Mouse (Mus musculus) intestine, embryonic 14.5 days (tissue): ENCODE measurements around the gene Jag2. TPM values are rescaled to one million over a fixed set of nuclear protein-coding genes. Genes with fewer than 3 reads are reported as not detected.
A peak's percentile ranks its signal among the peaks of the same experiment; 100 is the strongest.

Experiments
- ATAC-seq: fragments of 200-750 bp; cut with Nextera tagmentation; replicated peaks from 2 replicates; pipeline ENCODE4 v1.8.0; 2017; ENCODE audit warnings: low read depth, moderate number of reproducible peaks, moderate TSS enrichment, moderate library complexity; ENCODE audit not compliant: low FRiP score, low TSS enrichment
- DNase-seq: peaks from one replicate; pipeline ENCODE4 v3.0.0-alpha.2; 2018; ENCODE audit warnings: low spot score
- H3K27ac ChIP-seq: fragments of 300-500 bp; sonication (generic); 2 replicates; pipeline ENCODE4 v1.5.1; 2014; ENCODE audit warnings: low read depth, mild to moderate bottlenecking, control low read depth
- H3K27me3 ChIP-seq: fragments of 300-500 bp; sonication (generic); replicated peaks from 2 replicates; pipeline ENCODE4 v1.6.1; 2014; ENCODE audit warnings: low read length, control low read depth; ENCODE audit not compliant: control insufficient read depth, insufficient read depth
- H3K36me3 ChIP-seq: fragments of 300-500 bp; sonication (generic); 2 replicates; pipeline ENCODE4 v1.6.1; 2014; ENCODE audit warnings: low read length, control low read depth; ENCODE audit not compliant: control insufficient read depth, insufficient read depth
- H3K4me1 ChIP-seq: fragments of 300-500 bp; sonication (generic); replicated peaks from 2 replicates; pipeline ENCODE4 v1.6.1; 2014; ENCODE audit warnings: low read length, control low read depth, mixed read lengths; ENCODE audit not compliant: control insufficient read depth, insufficient read depth
- H3K4me2 ChIP-seq: fragments of 300-500 bp; sonication (generic); 2 replicates; pipeline ENCODE4 v1.6.1; 2014; ENCODE audit warnings: low read length
- H3K4me3 ChIP-seq: fragments of 300-500 bp; sonication (generic); 2 replicates; pipeline ENCODE4 v1.5.1; 2014; ENCODE audit warnings: low read depth, low read length, control low read depth, mixed read lengths
- H3K9ac ChIP-seq: fragments of 300-500 bp; sonication (generic); 2 replicates; pipeline ENCODE4 v1.6.1; 2014; ENCODE audit warnings: mild to moderate bottlenecking, low read length
- H3K9me3 ChIP-seq: fragments of 300-500 bp; sonication (generic); 2 replicates; pipeline ENCODE4 v1.6.1; 2016; ENCODE audit warnings: low read length, control low read depth; ENCODE audit not compliant: control insufficient read depth
- WGBS: fragments of 180-500 bp; shearing (Covaris S2); extraction: QIAGEN DNeasy Blood & Tissue Kit; methylation state at CpG from one replicate; pipeline ENCODE4 v1.1.7; 2014; 5-methylcytosine and 5-hydroxymethylcytosine counted together
- polyA plus RNA-seq: library from polyadenylated mRNA; unstranded; fragments of >200 nt; fragmentation: Nextera tagmentation; extraction: Ambion mirVana; gene quantifications from 2 replicates; pipeline ENCODE4 v1.2.1, GENCODE M21; 2014

Gene Jag2
- polyA plus RNA-seq, 1 experiment from 2014 or later, result 4.4 TPM

GRCm38 (mm10) chr12:112950040-112950760 is 20.6 kb upstream of the Jag2 start:
- H3K9me3 ChIP-seq, result no peaks in the 10 kb centered on the region
- H3K27ac ChIP-seq, result peak overlapping the region; percentile 62
- peak overlapping the region; percentile 63 for H3K4me2 ChIP-seq
- peak overlapping the region; percentile 54 for H3K4me3 ChIP-seq
- DNase-seq, result peak; percentile 91
- under 1% methylated on average over 58 of the region's 58 CpGs for WGBS
- no peaks in the 10 kb centered on the region for H3K36me3 ChIP-seq
- H3K4me1 ChIP-seq, result no peaks in the 10 kb centered on the region; the same call in none of the 2 replicates
- peak overlapping the region; percentile 67 for H3K9ac ChIP-seq
- peak; percentile 80 for ATAC-seq
- no peaks in the 10 kb centered on the region for H3K27me3 ChIP-seq

- H3K9me3 ChIP-seq, result no peaks in the 10 kb centered on the region
- H3K27me3 ChIP-seq, result no peaks in the 10 kb centered on the region
- WGBS, result 32% methylated on average over 4 of the region's 4 CpGs
- no peak overlapping the region for H3K27ac ChIP-seq
- no peak for DNase-seq
- no peak for ATAC-seq
- H3K36me3 ChIP-seq, result no peaks in the 10 kb centered on the region
- no peak overlapping the region for H3K4me2 ChIP-seq
- H3K9ac ChIP-seq, result no peak overlapping the region
- no peaks in the 10 kb centered on the region; the same call in none of the 2 replicates for H3K4me1 ChIP-seq
- H3K4me3 ChIP-seq, result no peak overlapping the region
Observed at GRCm38 (mm10) chr12:112947307-112947706, 17.7 kb upstream of the Jag2 start.

- ATAC-seq, result no peak
- Histone ChIP-seq H3K4me1 (peaks cover 9% of the 10 kb centered on the region), H3K27ac (no peak overlapping the region), H3K27me3 (no peaks in the 10 kb centered on the region), H3K9me3 (no peaks in the 10 kb centered on the region), H3K4me2 (no peak overlapping the region), H3K36me3 (no peaks in the 10 kb centered on the region), H3K4me3 (no peak overlapping the region), H3K9ac (no peak overlapping the region)
- WGBS, result 70% methylated on average over 2 of the region's 2 CpGs
- DNase-seq, result no peak
Observed at GRCm38 (mm10) chr12:112943669-112944068, 14.1 kb upstream of the Jag2 start.

- peak; percentile 80 for ATAC-seq
- 1% methylated on average over 56 of the region's 58 CpGs for WGBS
- H3K9ac ChIP-seq, result peak within 1 kb of the TSS; percentile 60
- peak within 1 kb of the TSS; percentile 79 for H3K27ac ChIP-seq
- peaks cover 13% of the 10 kb centered on the region for H3K4me1 ChIP-seq
- H3K36me3 ChIP-seq, result no peaks in the 10 kb centered on the region
- H3K27me3 ChIP-seq, result no peaks in the 10 kb centered on the region
- peak; percentile 90 for DNase-seq
- H3K4me3 ChIP-seq, result peak within 1 kb of the TSS; percentile 74
- H3K9me3 ChIP-seq, result no peaks in the 10 kb centered on the region
- H3K4me2 ChIP-seq, result peak within 1 kb of the TSS; percentile 75
Observed at GRCm38 (mm10) chr12:112941776-112942713, 12.5 kb upstream of the Jag2 start, which contains the start of gene Nudt14. TSS of gene Nudt14 (minus strand) at chr12:112942124.

GRCm38 (mm10) chr12:112941156-112941775 is 11.7 kb upstream of the Jag2 start:
- Histone ChIP-seq H3K36me3 (no peaks in the 10 kb centered on the region), H3K4me3 (peak overlapping the region; percentile 74), H3K4me2 (peak overlapping the region; percentile 75), H3K27ac (peak overlapping the region; percentile 79; the same call in 1 of the 2 replicates), H3K27me3 (no peaks in the 10 kb centered on the region), H3K4me1 (peaks cover 13% of the 10 kb centered on the region), H3K9ac (peak overlapping the region; percentile 60), H3K9me3 (no peaks in the 10 kb centered on the region)
- DNase-seq (no peak), ATAC-seq (no peak; the same call in 1 of the 2 replicates)
- WGBS, result 41% methylated on average over 10 of the region's 10 CpGs

- H3K4me3 ChIP-seq, result no peak overlapping the region
- no peaks in the 10 kb centered on the region for H3K9me3 ChIP-seq
- H3K27me3 ChIP-seq, result no peaks in the 10 kb centered on the region
- no peaks in the 10 kb centered on the region for H3K36me3 ChIP-seq
- peaks cover 13% of the 10 kb centered on the region for H3K4me1 ChIP-seq
- no peak overlapping the region for H3K9ac ChIP-seq
- DNase-seq (no peak), ATAC-seq (no peak)
- no peak overlapping the region for H3K27ac ChIP-seq
- 79% methylated on average over 9 of the region's 9 CpGs for WGBS
- peak overlapping the region; percentile 75; the same call in 1 of the 2 replicates for H3K4me2 ChIP-seq
Observed at GRCm38 (mm10) chr12:112940710-112941109, 11.1 kb upstream of the Jag2 start.

GRCm38 (mm10) chr12:112940238-112940637 is 10.7 kb upstream of the Jag2 start:
- no peaks in the 10 kb centered on the region for H3K27me3 ChIP-seq
- ATAC-seq, result no peak
- no peaks in the 10 kb centered on the region for H3K36me3 ChIP-seq
- H3K4me3 ChIP-seq, result no peak overlapping the region
- H3K27ac ChIP-seq, result no peak overlapping the region
- WGBS, result 87% methylated on average over 4 of the region's 4 CpGs
- H3K4me2 ChIP-seq, result no peak overlapping the region
- H3K9ac ChIP-seq, result no peak overlapping the region
- DNase-seq, result no peak
- peaks cover 13% of the 10 kb centered on the region for H3K4me1 ChIP-seq
- no peaks in the 10 kb centered on the region for H3K9me3 ChIP-seq

- H3K9ac ChIP-seq, result no peak overlapping the region
- H3K9me3 ChIP-seq, result no peaks in the 10 kb centered on the region
- ATAC-seq (no peak), DNase-seq (no peak)
- no peak overlapping the region for H3K4me2 ChIP-seq
- 54% methylated on average over 10 of the region's 10 CpGs for WGBS
- H3K36me3 ChIP-seq, result no peaks in the 10 kb centered on the region
- no peaks in the 10 kb centered on the region for H3K27me3 ChIP-seq
- H3K4me1 ChIP-seq, result peaks cover 13% of the 10 kb centered on the region
- H3K27ac ChIP-seq, result no peak overlapping the region
- no peak overlapping the region for H3K4me3 ChIP-seq
Observed at GRCm38 (mm10) chr12:112938873-112939565, 9.4 kb upstream of the Jag2 start.
